Mouse (Mus musculus) frontal cortex, postnatal 14 days (tissue): ENCODE measurements around the gene Palmd.

Experiments used
- DNase-seq, 2 experiments: peaks; one replicate each; pipeline ENCODE4 v3.0.0; 2022; ENCODE audit warnings: low spot score in 2 of 2

Gene Palmd

GRCm38 (mm10) chr3:116960414-116960813, 8.4 kb downstream of the Palmd start:
- no peak for DNase-seq

GRCm38 (mm10) chr3:116955061-116955460, 13.7 kb downstream of the Palmd start:
- no peak for DNase-seq

- no peak for DNase-seq
Measured at GRCm38 (mm10) chr3:116953366-116953765, 15.4 kb downstream of the Palmd start.

GRCm38 (mm10) chr3:116952242-116952899, 16.4 kb downstream of the Palmd start:
- no peak for DNase-seq

GRCm38 (mm10) chr3:116951489-116951888, 17.3 kb downstream of the Palmd start:
- DNase-seq: no peak

- no peak for DNase-seq
Measured at GRCm38 (mm10) chr3:116950665-116951115, 18.1 kb downstream of the Palmd start.

GRCm38 (mm10) chr3:116946476-116946875, 22.3 kb downstream of the Palmd start:
- DNase-seq: no peak

- DNase-seq: no peak
Measured at GRCm38 (mm10) chr3:116943422-116943821, 25.4 kb downstream of the Palmd start.

GRCm38 (mm10) chr3:116942751-116943150, 26.0 kb downstream of the Palmd start:
- DNase-seq: no peak

GRCm38 (mm10) chr3:116941559-116942117, 27.1 kb downstream of the Palmd start:
- DNase-seq: no peak

- DNase-seq: peak in 1 of 2 experiments; percentile 18
Measured at GRCm38 (mm10) chr3:116940804-116941558, 27.8 kb downstream of the Palmd start.

GRCm38 (mm10) chr3:116936934-116937691, 31.7 kb downstream of the Palmd start:
- no peak for DNase-seq

- no peak for DNase-seq
Measured at GRCm38 (mm10) chr3:116933158-116933557, 35.6 kb downstream of the Palmd start.

GRCm38 (mm10) chr3:116928994-116929393, 39.8 kb downstream of the Palmd start:
- DNase-seq: no peak

- no peak for DNase-seq
Measured at GRCm38 (mm10) chr3:116923042-116923441, 45.7 kb downstream of the Palmd start.

- DNase-seq: no peak
Measured at GRCm38 (mm10) chr3:116921535-116921934, 47.3 kb downstream of the Palmd start.

GRCm38 (mm10) chr3:116917016-116917415, 51.8 kb downstream of the Palmd start:
- no peak for DNase-seq

- no peak for DNase-seq
Measured at GRCm38 (mm10) chr3:116914931-116915330, 53.9 kb downstream of the Palmd start.

GRCm38 (mm10) chr3:116914374-116914773, 54.4 kb downstream of the Palmd start:
- no peak for DNase-seq

GRCm38 (mm10) chr3:116906596-116906995, 62.2 kb downstream of the Palmd start:
- no peak for DNase-seq

- DNase-seq: peak; percentile 27 to 42
Measured at GRCm38 (mm10) chr3:116905898-116906297, 62.9 kb downstream of the Palmd start.

GRCm38 (mm10) chr3:116904158-116904557, 64.6 kb downstream of the Palmd start:
- DNase-seq: peak; percentile 74 to 81
